Mouse (Mus musculus): Measurements from ENCODE around the gene Trim41.
A peak's percentile ranks its signal among the peaks of the same experiment; 100 is the strongest.
"Not testable (repeated sequence)": the region's sequence is repeated elsewhere in the genome, so short reads cannot be mapped to it uniquely, and the experiment has no call there.

The Trim41 gene

GRCm38 (mm10) chr11:48816800-48817665 is at the start of gene Trim41:
Gene Trim41 (minus strand): TSS chr11:48817353.
- peak; percentile 95 to 98 for DNase-seq (ENCODE audit: low spot score in 2 of 2)

GRCm38 (mm10) chr11:48866481-48866880 is 49.3 kb upstream of the Trim41 start:
- DNase-seq (ENCODE audit: low spot score in 2 of 2), result no peak

DNA sequence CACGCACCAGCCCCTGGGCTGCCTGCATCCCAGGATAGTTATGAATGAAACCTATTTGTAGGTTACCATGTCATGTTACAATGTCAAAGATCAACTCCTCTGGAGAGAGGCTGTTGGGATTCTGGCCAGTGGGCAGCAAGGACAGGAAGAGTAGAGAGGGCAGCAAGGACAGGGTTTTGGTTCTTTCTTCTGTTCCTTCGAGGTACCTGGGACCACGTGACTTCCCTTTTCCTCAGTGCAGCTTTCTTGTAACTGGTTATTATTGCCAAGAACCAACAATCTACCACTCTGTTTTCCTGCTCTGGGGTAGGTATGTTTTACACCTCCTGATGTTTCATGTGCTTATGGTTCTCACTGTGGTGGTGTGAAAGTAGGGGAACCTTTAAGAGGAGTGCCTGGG is 46.7 kb upstream of the Trim41 start:
- no peak for DNase-seq (ENCODE audit: low spot score in 2 of 2)

DNA sequence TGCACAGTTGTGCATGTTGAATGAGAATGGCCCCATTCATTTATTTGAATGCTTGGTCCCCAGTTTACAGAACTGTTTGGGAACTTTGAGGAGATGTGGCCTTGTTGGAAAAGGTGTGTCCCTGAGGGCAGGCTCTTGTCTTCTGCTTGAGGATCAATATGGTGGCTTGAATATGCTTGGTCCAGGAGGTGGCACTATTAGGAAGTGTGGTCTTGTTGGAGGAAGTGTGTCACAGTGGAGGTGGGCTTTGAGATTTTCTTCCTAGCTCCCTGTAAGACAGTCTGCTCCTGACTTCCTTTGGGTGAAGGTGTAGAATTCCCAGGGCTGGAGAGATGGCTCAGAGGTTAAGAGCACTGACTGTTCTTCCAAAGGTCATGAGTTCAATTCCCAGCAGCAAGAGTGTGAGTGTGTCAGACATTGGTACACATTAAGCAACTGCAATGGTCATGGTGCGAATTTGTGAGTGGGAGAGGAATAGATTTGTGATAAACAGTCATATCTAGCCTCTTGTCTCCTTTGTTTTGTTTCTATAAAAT is 45.7 kb upstream of the Trim41 start:
- no peak for DNase-seq (ENCODE audit: low spot score in 2 of 2)

DNA sequence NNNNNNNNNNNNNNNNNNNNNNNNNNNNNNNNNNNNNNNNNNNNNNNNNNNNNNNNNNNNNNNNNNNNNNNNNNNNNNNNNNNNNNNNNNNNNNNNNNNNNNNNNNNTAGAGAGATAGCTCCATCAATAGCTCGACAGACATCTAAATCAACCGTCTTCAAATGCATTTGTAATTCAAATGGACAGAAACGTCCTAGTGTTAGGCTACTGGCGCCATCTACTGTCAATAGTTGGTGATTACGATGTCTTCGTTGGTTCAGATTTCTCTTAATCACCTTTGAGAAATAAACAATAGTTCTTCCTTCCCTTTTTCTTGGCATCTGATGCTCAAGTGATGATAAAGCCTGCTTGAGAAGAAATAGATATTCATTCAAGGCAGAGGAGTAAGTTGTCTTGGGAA is 41.9 kb upstream of the Trim41 start:
- peak in 1 of 2 experiments; percentile 74 for DNase-seq (ENCODE audit: low spot score in 2 of 2)

DNA sequence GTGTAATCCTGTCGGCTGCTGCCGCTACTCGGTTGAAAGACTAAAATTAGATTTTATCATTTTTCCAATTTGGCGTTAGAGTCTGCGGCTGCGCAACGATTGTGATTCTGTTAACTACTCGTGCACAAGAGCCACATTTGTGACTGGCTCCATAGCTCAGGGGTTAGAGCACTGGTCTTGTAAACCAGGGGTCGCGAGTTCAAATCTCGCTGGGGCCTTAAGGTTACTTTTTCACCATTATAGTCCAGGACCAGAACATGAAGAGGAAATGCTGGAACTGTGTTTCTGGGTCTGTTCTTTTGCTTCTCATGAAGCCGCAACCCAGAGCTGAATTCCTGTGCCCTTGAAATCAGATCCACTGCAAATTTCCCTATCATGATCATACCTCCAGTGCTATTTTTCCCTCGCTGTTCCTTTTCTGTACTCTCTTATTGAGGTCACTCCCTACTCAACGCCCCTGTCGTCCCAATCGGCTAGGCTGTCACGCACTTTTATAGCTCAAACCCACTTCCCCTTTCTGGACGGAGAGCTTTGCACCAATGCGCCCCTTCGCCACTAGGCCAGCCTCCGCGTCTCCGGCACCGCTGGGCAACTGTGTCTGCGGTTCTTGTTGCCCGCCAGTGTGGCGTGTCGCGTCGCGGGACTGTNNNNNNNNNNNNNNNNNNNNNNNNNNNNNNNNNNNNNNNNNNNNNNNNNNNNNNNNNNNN is 36.5 kb upstream of the Trim41 start:
- DNase-seq (ENCODE audit: low spot score in 2 of 2), result peak; percentile 78 to 96

DNA sequence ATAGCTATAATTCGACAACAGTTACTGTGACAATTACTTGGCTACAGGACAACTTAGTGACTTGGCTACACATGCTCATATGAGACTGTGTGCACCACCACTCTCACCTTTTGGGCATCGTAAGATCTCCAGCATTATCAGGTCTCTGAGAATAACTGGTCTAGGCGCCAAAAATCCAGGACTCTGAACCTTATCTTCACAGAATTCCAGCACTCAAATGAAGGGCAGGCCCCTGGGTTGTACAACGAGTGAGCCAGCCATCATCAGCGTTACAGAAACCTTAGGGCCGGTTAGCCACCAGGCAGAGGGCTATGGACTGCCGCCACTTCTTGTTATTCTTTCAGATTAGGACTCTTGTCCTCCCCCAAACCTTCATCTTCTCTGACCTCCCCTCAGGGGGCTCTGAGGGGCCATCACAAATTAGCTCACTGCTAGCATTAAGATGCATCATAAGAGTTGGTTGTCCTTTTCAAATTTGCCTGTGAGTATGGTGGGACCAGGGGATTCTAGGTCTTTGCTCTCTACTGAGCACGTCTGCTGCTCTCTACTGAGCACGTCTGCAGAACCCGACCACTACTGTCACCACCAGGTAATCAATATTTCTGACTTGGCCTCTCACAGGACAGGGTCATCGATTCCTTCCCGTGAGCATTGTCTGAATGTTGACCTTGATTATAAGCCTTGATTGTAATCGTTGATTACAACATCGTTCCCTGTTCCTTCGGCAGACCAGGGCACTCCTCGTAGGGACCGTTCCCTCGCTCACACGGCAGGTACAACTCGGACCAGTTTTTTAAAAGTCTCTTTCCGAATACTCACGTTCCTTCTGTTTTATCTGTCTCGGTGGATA is 35.7 kb upstream of the Trim41 start:
- DNase-seq (ENCODE audit: low spot score in 2 of 2), result no peak

- no peak for DNase-seq (ENCODE audit: low spot score in 2 of 2)
These were observed 35.0 kb upstream of the Trim41 start for GRCm38 (mm10) chr11:48852190-48852589.

DNA sequence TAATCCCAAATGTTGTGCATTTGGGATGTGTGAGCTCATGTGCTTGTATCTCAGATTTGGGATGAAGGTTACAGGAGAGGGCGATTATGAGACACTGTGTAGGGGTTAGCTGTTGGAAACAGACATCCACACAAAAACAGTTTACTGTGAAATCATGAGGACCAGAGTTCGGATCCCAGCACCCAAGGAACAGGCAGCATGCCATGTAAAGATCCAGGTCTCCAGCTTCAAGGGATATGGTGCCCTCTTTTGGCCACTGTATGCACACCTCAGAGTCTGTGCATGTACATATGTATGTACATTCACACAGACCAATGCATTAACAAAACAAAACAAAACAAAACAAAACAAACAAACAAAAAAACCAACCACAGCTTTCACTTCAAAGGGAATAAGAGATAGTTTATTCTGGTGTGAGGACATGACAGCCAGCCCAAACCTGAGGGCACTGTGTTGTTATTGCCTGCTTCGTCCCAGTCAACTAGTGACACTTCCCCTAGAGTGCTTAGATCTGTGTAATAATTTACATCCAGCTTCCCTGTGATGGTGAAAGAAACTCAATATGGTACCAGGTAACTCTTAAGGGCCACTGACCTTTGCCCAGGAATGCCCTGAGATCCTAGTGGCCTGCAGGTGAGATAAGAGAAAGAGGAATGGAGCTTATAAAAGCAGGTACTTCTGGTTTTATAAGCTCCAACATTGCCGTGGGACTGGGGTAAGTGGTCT is 34.3 kb upstream of the Trim41 start:
- DNase-seq (ENCODE audit: low spot score in 2 of 2), result no peak

DNA sequence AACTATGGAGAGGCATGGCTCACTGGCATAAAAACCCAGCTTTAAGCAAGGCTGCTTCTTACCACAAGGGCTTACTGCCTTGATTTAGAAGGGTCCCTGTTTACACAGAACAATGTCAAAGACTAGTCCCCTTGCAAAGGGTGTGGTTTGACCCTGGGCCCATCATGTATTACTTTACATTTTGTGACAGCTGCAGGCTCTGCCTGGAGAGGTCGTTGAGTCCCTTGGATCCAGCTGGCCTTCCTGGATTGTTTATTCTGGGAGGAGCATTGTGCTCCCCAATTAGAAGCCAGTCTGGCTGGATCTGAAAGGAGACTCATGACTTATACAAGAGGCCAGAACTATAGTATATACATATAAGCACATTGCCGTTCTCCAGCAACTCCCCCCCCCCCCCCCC is 33.1 kb upstream of the Trim41 start:
- no peak for DNase-seq (ENCODE audit: low spot score in 2 of 2)

DNA sequence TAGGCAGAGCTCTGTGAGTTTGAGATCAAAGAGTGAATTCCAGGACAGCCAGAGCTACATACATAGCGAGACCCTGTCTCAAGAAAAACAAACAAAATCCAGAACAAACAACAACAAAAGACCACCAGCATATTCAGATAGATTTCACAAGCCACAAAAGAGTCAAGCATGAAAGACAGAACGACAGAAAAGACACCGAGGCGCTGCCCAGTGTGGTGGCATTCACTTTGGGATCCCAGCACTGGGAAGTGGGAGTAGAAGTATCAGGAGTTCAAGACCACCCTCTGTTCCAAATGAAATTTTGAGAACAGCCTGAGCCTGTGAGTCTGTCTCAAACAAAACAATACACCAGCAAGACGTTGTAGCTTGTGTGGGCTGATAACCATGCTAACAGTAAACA is 29.7 kb upstream of the Trim41 start:
- no peak for DNase-seq (ENCODE audit: low spot score in 2 of 2)

GRCm38 (mm10) chr11:48846362-48846761 is 29.2 kb upstream of the Trim41 start:
- not testable (repeated sequence) for DNase-seq (ENCODE audit: low spot score in 2 of 2)

- no peak for DNase-seq (ENCODE audit: low spot score in 2 of 2)
These were observed 28.2 kb upstream of the Trim41 start for GRCm38 (mm10) chr11:48845244-48845815.

DNA sequence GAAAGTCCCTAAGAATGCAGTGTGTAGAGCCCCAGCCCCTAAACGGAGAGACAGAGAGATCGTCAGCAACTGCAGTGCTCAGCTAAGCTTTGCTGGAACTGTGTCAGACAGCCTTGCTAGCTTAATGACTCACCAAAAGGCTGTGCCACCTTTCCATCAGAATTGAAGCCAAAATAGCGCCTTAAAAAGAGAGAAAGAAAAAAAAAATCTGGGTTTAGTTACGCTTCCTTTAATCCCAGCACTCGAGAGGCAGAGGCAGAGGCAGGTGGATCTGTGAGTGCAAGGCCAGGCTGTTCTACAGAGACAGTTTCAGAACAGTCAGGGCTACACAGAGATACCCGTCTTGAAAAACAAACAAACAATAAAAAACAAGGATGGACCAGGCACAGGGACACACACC is 27.2 kb upstream of the Trim41 start:
- DNase-seq (ENCODE audit: low spot score in 2 of 2), result no peak

DNA sequence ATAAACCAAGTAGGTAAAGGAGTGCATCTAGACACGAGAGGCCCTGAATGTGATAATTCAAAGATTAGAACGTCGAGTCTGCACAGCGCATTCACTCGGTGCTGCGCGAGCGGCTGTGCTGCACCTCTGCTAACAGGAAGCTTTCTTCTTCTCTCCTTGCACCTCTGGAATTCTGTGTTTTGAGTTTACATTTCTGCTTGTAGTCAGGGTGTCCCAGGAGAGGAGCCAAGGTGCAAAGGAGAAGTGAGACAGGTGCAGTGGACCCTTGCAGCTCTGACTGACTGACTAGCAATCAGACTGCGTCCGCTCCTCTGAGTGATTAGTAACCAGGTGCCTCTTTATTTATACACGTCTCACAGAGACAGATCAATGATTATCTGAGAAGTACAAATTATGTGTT is 26.0 kb upstream of the Trim41 start:
- no peak for DNase-seq (ENCODE audit: low spot score in 2 of 2)

DNA sequence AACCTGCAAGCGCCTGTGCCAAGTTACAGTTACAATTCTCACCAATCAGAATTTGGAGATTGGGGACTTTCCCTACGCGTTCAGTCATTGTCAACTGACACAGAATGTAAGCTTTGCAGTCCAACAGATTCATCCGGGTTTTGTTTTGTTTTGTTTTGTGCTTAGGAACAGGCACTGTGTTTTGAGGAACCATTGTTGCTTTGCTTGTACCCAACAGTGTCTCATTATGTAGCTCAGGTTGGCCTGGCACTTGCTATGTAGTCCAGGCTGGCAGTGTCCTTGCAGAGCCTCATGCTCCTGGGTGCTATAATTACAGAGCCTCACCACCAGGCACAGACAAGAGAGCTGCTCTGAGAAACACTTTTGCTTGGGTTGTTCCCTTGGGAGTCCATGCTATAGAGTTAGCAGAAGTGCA is 25.2 kb upstream of the Trim41 start:
- DNase-seq (ENCODE audit: low spot score in 2 of 2), result no peak

DNA sequence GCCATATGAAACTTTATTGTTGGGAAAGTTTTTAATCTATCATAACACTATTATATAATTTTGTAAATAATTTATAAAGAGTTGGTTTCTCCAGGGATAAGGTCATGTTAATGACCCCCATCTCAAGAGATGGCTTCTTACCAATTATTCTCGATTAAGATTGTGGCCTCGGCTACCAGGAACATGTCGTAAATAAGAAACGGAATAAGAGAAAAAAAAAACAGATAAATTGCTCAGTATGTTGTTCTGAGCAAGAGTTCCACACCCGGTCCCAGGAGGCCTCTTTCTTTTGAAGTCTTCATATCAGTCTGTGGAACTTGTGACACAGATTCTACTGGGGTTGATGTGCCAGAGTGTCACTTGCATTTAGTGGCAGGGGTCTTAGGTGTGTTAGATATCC is 24.1 kb upstream of the Trim41 start:
- no peak for DNase-seq (ENCODE audit: low spot score in 2 of 2)

DNA sequence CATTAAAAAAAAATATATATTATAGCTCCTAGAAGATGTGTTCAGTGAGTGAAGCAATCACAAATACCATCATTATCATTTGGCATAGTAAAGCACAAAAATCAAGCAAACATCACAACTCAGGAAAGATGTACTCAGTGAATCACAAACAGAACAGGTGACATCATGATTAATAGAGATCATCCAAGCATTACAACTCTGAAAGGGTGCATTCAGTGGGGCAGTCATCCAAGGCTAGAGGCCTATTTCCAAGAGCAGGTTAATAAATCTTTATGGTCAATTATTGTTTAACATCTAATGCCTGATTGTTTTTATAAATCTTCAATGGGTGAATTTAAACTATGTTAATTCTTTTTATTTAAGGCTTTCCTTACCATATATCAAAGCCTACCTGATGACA is 23.7 kb upstream of the Trim41 start:
- DNase-seq (ENCODE audit: low spot score in 2 of 2), result no peak

- no peak for DNase-seq (ENCODE audit: low spot score in 2 of 2)
These were observed 21.9 kb upstream of the Trim41 start for GRCm38 (mm10) chr11:48838879-48839680.

- DNase-seq (ENCODE audit: low spot score in 2 of 2), result no peak
These were observed 21.1 kb upstream of the Trim41 start for GRCm38 (mm10) chr11:48838181-48838797.
